Mouse (Mus musculus) cerebellum, adult 11 months (tissue): Measurements from ENCODE around the gene Lhfpl3.
"Not testable (repeated sequence)": the region's sequence is repeated elsewhere in the genome, so short reads cannot be mapped to it uniquely, and the experiment has no call there.

ENCODE experiments used
- DNase-seq: peaks from one replicate; pipeline ENCODE4 v3.0.0; 2022

The Lhfpl3 gene

DNA sequence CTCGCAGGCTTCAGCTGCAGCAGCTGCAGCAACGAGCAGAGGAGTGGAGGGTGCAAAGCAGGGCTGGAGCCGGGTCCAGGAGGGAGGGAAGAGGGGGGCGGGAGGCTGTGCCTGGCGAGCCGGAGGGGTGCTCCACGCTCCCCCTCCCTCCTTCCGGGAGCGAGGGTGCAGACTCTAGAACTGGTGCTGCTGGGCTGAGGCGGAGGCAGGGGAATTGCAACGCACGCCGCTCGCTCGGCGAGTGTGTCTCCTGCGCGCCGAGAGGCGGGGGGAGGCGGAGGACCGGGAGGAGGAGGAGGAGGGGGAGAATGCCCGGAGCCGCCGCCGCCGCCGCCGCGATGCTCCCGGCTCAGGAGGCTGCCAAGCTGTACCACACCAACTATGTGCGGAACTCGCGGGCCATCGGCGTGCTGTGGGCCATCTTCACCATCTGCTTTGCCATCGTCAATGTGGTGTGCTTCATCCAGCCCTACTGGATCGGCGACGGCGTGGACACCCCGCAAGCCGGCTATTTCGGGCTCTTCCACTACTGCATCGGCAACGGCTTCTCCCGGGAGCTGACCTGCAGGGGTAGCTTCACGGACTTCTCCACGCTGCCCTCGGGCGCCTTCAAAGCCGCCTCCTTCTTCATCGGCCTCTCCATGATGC is at the start of gene Lhfpl3:
Lhfpl3 (plus strand) TSS at position 175 of the 648 bp plus-strand sequence.
- DNase-seq = peak; percentile 36

DNA sequence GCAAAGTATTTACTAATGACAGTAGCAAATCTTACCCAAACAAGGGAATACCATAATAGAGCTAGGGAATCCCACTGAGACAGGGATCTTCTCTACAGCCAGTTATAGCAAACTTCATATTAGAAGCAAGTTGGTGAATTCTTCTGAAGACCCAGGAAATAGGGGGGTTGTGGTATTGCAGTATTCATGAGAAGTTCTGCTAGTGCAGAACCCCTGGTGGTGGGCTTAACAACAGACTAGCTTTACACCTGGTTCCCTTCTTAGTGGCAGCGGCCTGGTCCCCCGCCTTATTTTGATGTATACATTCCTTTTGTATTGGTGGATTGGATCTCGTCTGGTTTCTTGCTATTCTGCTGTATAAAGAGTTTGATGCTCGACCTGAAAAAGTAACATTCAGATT is 39.6 kb upstream of the Lhfpl3 start:
- not testable (repeated sequence) for DNase-seq

DNA sequence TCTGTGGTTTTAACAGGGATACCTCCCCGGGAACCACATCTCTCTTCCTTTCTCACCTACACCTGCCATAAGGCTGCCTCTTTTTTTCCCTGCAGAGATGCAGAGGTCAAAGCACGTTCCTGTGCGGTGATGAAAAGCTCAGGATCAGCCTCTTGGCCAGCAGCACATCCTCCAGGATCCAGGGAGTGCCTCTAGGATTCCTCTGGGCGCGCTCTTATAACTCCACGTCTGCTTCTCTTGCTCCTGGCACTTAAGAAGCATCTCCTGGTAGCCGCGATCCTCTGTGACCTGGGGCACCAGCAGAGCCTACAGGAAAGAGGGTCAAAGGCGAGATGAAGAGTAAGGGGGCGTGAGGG is 352 bp upstream of the Lhfpl3 start:
- DNase-seq = peak; percentile 3

DNA sequence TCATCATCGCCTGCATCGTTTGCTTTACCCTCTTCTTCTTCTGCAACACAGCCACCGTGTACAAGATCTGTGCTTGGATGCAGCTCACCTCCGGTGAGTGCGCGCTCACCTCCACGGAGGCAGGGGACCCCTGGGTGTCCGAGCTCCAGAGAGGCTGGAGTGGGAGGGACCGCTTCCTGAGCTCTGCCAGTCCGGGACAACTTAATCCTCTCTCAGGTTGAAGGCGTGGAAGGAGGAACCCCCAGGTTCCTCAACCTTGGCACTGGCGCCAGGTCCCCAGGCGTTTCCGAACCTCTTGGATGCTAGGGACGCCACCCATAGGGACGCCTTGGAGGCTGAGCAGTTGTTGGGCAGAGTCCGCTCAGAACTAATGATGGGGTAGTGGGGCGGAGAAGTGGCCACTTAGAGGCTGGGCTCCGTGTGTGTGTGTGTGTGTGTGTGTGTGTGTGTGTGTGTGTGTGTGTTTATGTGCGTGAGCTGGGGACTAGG is 718 bp downstream of the Lhfpl3 start:
- peak; percentile 12 for DNase-seq

DNA sequence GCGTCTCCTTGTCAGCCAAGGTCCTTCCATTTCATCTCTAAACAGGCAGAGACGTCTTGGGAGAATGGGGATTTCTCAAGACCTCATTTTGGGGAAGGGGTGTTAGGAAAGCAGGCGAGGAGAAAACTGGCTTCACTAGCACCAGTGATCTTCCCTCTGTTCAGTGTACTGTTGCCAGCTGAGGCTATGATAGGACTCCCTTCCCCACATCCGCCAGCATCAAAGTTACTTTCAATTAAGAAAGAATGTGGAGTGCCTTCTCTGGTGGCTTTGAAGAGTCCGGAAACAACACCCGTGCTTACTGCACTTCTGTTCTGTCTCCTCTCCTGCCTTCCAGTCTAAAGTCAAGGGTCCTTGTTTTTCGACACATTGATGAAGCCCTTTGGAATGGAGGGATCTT is 1.4 kb downstream of the Lhfpl3 start:
- DNase-seq = no peak

DNA sequence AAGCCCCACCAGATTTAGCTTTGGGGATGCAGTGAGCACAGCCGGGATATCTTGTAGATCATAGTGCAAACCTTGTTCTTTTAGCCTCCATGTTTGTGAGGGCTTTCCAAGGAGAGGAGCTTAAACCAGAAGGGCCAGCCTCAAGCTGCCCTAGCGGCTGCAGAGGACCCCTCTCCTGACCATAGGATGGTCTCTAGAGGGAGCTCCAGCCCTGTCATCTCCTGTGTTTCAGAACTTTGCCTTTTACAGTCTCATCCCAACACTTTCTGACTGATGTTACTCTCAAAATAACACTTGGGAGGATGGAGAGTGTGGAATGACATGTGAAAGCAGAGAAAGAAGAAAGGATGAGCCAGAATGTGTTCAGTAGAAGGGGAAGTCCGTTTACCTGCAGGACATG is 11.4 kb downstream of the Lhfpl3 start:
- DNase-seq = no peak

DNA sequence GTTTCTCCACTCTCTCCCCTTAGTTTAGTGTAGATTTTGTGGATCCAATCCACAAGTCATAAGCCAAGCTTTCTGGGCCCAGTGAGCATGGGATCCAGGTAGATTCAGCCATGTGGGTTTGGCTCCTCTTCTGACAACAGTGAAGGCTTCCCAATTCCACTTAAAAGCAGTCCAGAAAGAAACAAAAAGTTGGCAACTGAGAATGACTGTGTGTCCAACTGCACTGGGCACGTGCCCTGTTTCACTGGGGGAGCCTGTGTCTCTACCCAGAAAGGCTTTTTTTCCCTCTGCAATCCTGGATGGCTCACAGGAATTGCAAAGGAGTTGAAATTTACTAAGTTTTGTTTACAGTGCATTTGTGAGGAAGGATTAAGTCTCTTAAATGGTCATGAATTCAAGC is 24.9 kb downstream of the Lhfpl3 start:
- no peak for DNase-seq

DNA sequence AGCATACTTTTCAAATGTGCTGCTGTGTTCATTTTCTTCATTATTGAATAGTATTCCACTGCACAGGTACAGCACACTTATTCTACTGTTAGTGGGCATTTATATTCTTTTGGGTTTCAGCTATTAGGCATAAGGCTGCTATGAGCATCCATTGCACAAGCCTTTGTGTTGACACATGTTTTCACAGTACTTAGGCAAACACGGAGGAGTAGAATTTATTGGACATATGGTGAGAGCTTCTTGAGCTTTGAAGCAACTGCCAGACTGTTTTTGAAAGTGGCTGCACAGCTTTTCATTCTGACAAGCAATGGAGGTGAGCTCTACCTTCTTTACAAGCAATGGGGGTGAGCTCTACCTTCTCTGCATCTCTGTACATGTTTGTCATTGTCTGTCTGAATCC is 49.5 kb downstream of the Lhfpl3 start:
- DNase-seq = no peak

DNA sequence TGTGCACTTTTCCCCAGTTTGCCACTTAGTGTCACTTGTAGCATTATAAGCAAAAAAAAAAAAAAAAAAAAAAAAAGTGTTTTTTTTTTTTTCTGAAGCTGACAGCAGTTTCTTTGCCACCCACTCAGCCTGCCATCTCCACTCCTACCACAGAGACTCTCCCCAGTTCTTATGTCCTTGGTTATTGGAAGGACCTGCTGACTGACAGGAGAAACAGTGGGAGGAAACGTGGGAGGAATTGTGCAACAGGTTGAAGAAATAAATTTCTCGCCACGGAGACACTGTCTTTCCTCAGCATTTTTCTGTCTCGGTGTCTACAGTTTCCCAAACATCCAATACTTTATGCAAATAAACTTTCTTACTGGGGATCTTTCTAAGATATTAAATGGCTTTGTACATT is 67.6 kb downstream of the Lhfpl3 start:
- no peak for DNase-seq

DNA sequence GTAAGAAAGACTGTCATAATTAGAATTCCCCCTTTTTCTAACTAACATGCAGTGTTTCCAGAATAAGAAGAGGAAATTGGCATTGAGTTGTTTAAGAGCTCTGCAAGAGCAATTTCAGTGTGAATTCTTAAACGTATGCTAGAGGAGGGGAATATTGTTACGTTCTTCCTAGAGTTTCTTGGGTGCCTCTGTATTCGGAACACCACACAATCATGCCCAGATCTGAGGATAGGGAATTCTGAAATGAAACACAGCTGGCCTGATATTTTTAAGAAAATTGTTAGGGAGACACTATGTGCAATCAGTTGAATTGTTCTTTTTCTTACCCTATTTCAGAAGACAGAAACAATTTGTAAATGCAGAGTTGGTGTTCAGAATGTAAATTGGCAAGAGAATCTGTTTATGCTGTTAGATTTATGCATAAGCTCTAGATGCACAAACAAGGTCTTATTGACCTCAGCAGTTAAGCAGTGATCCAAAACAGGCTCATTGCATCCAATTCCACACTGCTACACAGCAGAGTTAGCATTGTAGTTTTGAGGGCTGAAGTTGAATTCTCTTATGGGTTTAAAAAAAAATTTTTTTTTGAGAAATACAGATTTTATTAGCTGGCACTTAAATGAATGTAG is 84.1 kb downstream of the Lhfpl3 start:
- no peak for DNase-seq

DNA sequence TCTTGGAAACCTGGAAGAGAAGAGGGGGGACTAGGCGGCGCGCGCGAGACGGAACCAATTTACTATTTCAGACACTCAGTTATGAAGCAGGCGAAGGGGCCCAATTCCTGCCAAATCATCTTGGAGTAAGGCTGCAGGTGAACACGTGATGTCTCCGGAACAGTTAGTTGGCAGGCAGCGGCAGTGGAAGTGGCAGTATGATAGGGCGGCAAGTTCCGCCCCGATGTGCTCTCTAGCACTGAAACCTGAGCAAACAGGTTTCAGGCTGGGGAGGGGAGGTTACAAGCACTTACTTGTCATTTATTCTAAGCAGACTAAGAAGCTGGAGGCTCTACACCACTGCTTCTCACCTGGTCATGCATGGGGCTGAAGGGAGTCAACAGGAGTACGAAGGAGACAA is 105.7 kb downstream of the Lhfpl3 start:
- DNase-seq = no peak

DNA sequence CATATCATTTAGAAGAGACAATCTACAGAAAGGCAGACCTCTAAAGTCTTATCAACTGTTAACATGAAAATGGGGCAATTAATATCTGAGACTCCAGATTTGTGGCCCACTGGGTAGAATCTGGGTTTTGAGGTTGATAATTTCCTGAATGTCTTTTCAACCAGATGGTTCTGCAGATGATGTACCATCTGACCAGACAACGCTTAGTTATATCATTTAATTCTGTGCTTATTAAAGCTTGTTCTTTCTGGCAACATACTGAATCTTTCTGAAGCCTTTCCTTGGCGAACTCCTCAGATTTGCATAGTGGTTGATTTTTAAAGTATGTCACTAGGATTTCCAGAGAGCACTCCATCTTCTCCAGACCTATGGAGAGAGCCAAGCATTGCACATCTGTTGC is 107.6 kb downstream of the Lhfpl3 start:
- no peak for DNase-seq

DNA sequence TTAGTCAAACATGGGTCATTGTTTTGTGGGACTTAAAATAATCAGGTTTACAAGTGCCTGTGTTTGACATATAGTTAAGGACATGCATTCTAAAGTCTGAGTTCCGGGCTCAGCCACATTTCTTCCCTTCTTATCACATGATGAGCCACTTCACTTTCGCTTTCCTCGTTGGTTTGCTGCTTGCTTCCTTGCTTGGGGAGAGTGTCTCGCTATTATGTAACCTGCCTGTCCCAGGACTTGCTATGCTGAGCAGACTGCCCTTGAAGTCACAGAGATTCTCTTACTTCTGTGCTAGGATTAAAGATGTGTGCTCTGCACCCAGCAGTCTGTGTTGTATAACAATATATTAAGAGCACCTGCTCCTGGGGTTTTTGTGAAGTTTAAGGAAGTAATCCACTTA is 110.6 kb downstream of the Lhfpl3 start:
- no peak for DNase-seq

DNA sequence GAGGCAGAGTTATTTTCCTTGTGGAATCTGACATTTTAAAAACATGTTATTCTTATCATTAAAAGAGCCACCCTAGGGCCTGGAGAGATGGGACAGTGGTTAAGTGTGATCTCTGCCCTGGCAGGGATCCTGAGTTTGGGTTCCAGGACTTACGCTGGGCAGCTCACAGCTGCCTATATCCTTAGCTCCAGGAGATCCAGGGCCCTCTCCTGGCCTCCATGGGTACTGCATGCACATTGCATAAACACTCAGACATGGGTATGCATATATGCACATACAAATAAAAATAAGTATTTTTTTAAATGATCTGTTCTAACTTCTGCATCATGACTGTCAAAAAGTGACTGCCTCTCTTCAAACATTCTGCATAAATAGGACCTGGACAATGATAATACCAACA is 115.5 kb downstream of the Lhfpl3 start:
- no peak for DNase-seq

DNA sequence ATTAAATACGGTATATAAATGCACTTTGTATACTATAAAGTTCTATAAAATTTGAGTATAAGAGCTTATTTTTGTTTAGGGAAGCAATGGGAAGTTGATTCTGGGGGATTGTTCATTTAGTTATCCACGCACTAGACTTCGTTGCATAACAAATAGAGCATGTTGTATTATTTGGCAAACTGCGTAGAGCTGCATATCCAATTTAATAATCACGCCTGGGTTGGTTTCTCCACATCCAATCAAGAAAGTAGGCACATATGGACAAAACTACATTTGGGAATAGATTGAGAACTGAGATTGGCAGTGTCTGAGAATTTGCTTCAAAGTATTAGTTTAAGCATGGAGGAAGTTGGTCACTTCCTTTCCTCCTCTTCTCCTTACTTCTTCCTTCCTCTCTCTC is 123.2 kb downstream of the Lhfpl3 start:
- no peak for DNase-seq

DNA sequence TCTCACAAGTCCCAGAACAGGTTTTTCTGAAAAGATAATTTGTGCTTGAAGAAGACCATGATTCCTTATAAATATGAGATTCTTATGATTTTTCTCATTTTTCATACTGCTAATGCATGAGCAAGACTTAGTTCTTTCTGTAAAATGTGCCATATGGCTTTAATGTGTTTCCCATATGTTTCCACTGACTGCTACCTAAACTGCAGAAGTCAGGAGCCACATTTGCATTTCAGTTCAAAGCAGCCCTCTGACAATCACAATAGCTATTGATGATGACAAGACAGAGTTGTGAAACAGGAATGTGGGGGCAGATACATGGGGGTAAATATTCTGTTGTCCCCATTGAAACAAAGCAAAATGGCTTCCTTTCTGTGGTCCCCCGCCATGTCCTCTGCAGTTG is 126.6 kb downstream of the Lhfpl3 start:
- DNase-seq = no peak

DNA sequence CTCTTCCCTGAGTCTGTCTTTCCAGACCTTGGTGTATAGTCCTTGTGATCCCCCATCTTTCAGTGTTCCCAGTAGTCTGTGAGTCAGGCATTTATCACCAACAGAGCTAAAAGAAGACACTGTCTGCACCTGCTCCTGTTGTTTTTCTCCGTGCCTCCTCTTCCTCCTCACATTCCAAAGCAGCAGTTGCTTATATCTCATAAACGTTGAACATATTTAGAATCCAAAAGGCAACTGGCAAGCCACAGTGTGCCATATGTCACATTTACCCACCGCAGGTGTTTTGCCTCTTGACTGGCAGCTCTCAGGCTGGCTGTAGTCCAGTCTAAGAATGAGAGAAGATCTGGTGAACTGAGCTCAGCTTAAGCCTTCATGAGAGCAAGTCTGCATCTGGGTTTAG is 142.5 kb downstream of the Lhfpl3 start:
- DNase-seq = peak; percentile 31

DNA sequence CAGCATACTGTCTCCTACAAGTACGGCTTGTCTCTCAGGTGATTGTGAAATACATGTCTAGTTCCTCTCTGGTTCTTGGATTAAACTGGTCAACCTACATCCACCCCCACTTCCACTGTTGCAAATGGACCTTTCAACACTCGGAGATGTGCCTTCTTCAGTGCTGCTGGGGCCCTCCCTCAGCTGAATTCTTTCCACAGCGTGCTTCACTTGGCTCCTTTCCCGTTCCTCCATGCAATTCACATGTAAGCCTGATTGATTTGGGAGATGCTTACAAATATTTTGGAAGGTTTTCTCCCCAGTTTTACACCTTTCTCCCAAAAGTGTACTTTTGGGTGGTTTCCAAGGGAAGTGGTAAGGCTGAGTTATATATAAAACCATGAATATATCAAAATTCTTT is 143.6 kb downstream of the Lhfpl3 start:
- DNase-seq = no peak

DNA sequence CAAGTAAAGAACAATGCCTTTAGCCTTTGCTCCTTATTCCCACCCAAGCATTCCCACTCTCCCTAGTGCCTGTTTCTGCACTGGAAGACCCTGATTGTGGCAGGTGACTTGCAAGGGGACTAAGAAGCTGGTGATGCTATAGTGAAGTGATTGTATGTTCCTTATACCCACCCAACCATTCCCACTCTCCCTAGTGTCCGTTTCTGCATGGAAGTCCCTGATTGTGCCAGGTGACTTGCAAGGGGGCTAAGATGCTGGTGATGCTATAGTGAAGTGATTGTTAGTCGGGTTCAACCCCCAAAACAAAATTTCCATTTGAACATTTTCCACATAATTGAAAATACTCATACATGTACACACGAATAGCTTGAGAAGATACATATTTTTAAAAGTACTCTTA is 151.4 kb downstream of the Lhfpl3 start:
- no peak for DNase-seq

DNA sequence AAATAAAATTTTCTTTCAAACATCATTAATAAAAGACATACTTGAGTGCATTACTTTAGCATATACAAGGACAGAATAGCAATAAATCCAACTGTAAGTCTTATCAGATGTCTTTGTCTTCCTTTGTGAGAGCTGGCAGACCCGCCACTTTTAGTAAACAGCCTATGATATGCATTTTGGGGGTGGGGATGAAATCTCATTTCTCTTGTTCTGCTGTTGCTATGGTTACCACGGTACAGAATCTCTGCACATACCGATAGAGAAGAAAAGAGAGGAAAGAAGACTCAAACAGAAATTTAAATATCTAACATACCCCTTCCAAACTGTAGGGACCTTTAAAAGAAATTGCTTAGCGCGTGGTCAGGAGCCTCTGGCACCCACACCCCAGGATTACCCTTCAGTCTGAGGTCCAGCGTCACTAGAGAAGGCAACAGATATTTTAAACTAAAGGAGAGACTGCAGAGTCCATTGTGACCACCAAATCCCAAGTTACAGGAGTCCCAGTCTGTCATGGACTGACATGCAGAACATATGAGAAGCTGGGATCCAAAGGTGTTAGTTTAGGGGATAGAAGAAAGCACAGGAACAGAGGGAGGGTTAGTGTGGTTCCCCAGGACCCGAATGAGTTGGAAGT is 151.9 kb downstream of the Lhfpl3 start:
- DNase-seq = no peak

DNA sequence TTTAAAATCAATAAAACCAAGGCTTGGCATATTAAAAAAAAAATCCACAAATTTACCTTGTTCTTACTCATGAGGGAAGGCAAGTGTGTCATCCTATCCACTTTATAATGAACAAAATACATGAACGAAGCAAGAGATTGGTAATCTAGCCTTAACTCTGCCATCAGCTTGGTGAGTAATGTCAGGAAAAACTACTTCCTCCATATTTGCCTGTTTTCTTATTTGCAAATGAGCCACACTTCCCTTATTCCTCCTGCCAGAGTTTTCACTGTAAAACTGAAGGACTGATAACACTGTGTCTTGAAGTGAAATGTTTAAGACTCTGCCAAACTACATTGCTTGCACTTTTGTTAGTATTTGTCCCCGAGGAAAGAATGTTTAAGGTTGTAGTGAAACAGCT is 152.7 kb downstream of the Lhfpl3 start:
- no peak for DNase-seq

DNA sequence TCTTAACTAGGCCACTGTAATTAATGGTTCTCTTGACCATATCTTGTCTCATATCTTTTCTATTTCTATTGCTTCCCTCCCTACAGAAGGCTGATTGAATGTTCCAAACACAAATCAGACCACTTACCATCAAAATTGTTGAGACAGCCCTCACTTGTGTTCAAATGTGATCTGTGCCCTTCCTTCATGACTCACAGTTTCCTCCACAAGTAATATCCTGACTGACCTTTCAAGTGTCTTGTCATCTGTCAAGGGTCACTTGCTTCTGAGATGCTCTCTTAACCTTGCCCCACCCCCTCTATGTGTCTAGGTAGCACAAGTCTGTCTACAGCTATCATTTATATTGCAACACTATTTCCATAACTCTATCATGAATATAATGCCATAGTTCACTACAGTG is 154.1 kb downstream of the Lhfpl3 start:
- DNase-seq = no peak

DNA sequence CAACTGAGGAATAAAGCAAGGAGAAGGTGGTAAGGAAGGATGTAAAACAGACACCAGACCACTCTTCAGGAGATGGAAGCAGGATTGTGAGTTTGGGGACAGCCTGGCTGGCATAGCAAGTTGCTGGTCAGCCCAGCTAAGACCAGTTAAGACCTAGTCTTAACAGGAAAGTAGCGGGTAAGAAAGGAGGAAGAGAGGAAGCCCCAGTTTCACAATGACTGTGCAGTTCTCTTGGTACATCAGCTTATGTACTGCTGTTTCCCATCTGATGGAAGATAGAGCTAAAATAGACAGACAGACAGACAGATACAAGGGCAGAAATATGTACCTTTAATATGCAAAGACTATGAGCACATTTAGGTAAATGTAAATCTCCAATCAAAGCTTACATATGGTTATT is 171.3 kb downstream of the Lhfpl3 start:
- DNase-seq = no peak

DNA sequence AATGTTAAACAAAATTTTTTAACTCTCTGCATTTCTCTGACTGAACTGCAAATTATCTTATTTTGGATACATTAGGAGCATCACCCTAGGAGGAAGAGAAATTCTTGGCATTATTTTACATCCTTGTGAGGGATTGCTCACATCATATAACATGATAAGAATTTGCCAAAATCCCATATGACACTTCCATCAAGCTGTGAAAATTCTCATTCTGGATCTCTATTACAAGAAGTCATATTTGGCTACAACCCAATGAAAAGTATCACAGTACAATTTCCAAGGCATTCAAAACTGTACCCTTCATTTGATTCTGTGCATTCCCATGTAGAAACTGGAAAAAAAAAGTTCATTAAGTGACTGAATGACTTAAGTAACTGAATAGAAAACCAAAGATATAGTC is 180.3 kb downstream of the Lhfpl3 start:
- no peak for DNase-seq

DNA sequence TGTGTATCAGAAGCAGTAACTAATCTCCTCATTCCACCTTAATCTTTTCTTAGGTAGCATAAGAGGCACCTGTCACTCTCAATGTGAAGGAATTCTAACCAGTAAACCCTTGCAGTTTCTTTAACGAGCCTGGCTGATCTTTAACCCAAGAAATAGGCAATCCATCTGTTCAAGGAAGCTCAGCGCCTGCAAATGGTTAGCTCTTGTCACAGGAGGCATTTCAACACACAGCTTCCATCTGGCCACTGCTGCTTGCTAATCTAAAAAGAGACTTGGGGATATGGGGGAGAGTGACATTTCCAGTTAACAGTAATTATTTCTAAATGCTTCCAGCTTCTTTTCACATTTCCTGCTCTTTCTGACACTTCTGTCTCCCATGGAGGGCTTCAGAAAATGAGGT is 182.9 kb downstream of the Lhfpl3 start:
- DNase-seq = no peak
